Mouse (Mus musculus) Muller cell, postnatal 12 days (primary cell): ENCODE data around the gene Fbxw26.
"Not testable (repeated sequence)": the region's sequence is repeated elsewhere in the genome, so short reads cannot be mapped to it uniquely, and the experiment has no call there.

ENCODE experiments used
- DNase-seq: peaks from one replicate; pipeline ENCODE4 v3.0.0-alpha.2; 2015; ENCODE audit errors: inconsistent ontology term

The Fbxw26 gene

DNA sequence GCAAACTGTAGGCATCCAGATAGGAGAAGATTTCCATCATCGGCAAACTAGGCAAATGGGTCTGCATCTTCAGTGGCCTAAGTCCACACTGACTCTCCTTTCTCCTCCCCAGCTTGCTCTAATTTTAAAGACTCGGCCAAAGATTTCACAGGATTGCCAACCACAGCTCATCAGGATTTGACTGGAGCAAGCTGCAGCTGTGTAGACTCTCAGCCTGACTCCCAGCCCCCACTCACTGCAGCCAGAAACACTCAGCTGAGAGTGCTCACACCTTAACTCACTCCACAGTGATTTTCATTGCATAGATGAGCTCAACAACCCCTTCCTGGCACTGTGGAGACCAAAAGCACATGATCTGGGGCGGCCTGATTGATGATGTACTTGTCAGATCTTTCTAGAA is at the start of gene Fbxw26:
Fbxw26 (minus strand) TSS at position 101 of the 400 bp plus-strand sequence.
- not testable (repeated sequence) for DNase-seq

DNA sequence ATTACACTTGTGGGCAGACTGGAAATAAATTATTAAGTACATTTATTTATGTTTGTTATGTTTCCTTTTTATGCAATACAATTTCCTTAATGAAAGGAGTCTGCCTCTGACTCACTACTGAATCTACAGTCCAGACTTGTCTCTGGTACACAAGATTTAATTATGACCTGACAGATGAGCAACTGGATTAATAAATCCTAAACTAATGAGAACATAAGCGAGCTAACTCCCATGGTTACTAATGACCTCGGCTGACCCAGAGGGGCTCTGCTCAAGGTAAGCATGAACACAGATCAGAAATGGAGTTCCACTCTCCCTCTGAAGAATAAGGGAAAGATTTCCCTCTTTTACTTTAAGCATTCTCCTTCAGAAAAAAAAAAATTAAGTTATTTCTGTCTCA is 49.3 kb upstream of the Fbxw26 start:
- peak; percentile 33 for DNase-seq

DNA sequence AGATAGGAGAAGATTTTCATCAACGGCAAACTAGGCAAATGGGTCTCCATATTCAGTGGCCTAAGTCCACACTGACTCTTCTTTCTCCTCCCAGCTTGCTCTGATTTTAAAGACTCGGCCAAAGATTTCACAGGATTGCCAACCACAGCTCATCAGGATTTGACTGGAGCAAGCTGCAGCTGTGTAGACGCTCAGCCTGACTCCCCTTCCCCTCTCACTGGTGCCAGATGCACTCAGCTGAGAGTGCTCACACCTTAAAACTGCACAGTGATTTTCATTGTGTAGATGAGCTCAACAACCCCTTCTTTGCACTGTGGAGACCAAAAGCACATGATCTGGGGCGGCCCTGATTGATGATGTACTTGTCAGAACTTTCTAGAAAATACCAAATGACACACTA is 44.7 kb upstream of the Fbxw26 start, which contains the start of gene Fbxw27:
Fbxw27 (minus strand) TSS at position 101 of the 400 bp plus-strand sequence.
- not testable (repeated sequence) for DNase-seq

- not testable (repeated sequence) for DNase-seq
These were observed 21.0 kb upstream of the Fbxw26 start for GRCm38 (mm10) chr9:109766841-109767240.

DNA sequence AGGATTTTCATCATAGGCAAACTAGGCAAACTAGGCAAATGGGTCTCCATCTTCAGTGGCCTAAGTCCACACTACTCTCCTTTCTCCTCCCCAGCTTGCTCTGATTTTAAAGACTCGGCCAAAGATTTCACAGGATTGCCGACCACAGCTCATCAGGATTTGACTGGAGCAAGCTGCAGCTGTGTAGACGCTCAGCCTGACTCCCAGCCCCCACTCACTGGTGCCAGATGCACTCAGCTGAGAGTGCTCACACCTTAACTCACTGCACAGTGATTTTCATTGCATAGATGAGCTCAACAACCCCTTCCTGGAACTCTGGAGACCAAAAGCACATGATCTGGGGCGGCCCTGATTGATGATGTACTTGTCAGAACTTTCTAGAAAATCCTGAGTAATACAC is 43.3 kb downstream of the Fbxw26 start, which contains the start of gene Fbxw18:
Fbxw18 (minus strand) TSS at position 101 of the 400 bp plus-strand sequence.
- not testable (repeated sequence) for DNase-seq

- peak; percentile 59 for DNase-seq
These were observed 60.6 kb downstream of the Fbxw26 start for GRCm38 (mm10) chr9:109685299-109685698.
